Mouse (Mus musculus) E14TG2a.4 (cell line): Measurements from ENCODE around the gene Gtf2a1l.

Experiments used
- CTCF ChIP-seq: conservative IDR thresholded peaks from 2 replicates; pipeline ENCODE4 v1.5.1; 2014; ENCODE audit warnings: low read length
- NANOG ChIP-seq: IDR thresholded peaks from 2 replicates; pipeline ENCODE4 v1.6.1; 2014; ENCODE audit warnings: borderline replicate concordance, low read length, mixed read lengths
- POU5F1 ChIP-seq: IDR thresholded peaks from 2 replicates; pipeline ENCODE4 v1.6.1; 2014; ENCODE audit warnings: low read length, borderline replicate concordance

- TF ChIP-seq CTCF (no peak), NANOG (no peak), POU5F1 (no peak)
Measured at GRCm38 (mm10) chr17:88706231-88706649, 37.8 kb downstream of the Gtf2a1l start.
